Mouse (Mus musculus) hindbrain, embryonic 16.5 days (tissue): ENCODE data around the gene Rps10. TPM values are rescaled to one million over a fixed set of nuclear protein-coding genes. Genes with fewer than 3 reads are reported as not detected.

Experiments
- ATAC-seq: fragments of 200-750 bp; cut with Nextera tagmentation; 2 replicates; pipeline ENCODE4 v1.8.0; 2017; ENCODE audit warnings: moderate TSS enrichment, moderate library complexity
- H3K27ac ChIP-seq: fragments of 300-500 bp; sonication (generic); 2 replicates; pipeline ENCODE4 v1.5.1; 2014; ENCODE audit warnings: low read depth, mild to moderate bottlenecking, control low read depth, low read length, moderate library complexity
- H3K27me3 ChIP-seq: fragments of 300-500 bp; sonication (generic); replicated peaks from 2 replicates; pipeline ENCODE4 v1.6.1; 2014; ENCODE audit warnings: low read length; ENCODE audit not compliant: control insufficient read depth, insufficient read depth
- H3K36me3 ChIP-seq: fragments of 300-500 bp; sonication (generic); 2 replicates; pipeline ENCODE4 v1.6.1; 2014; ENCODE audit warnings: mild to moderate bottlenecking, low read length, moderate library complexity, mixed read lengths; ENCODE audit not compliant: control insufficient read depth, insufficient read depth
- H3K4me1 ChIP-seq: fragments of 300-500 bp; sonication (generic); 2 replicates; pipeline ENCODE4 v1.6.1; 2014; ENCODE audit warnings: low read depth, low read length; ENCODE audit not compliant: control insufficient read depth, insufficient read depth
- H3K4me2 ChIP-seq: fragments of 300-500 bp; sonication (generic); 2 replicates; pipeline ENCODE4 v1.6.1; 2014; ENCODE audit warnings: mild to moderate bottlenecking, low read length, control low read depth, moderate library complexity
- H3K4me3 ChIP-seq: fragments of 300-500 bp; sonication (generic); 2 replicates; pipeline ENCODE4 v1.5.1; 2014; ENCODE audit warnings: mild to moderate bottlenecking, low read length, control low read depth, moderate library complexity
- H3K9ac ChIP-seq: fragments of 300-500 bp; sonication (generic); 2 replicates; pipeline ENCODE4 v1.6.1; 2014; ENCODE audit warnings: low read depth, mild to moderate bottlenecking, control low read depth, low read length, moderate library complexity
- H3K9me3 ChIP-seq: fragments of 300-500 bp; sonication (generic); 2 replicates; pipeline ENCODE4 v1.6.1; 2014; ENCODE audit warnings: mild to moderate bottlenecking, low read length, moderate library complexity; ENCODE audit not compliant: control insufficient read depth
- WGBS: fragments of 180-500 bp; shearing (Covaris S2); extraction: QIAGEN DNeasy Blood & Tissue Kit; methylation state at CpG from one replicate; pipeline ENCODE4 v1.1.7; 2014; 5-methylcytosine and 5-hydroxymethylcytosine counted together
- polyA plus RNA-seq: library from polyadenylated mRNA; unstranded; fragments of >200 nt; fragmentation: Nextera tagmentation; extraction: Ambion mirVana; gene quantifications from 2 replicates; pipeline ENCODE4 v1.2.1, GENCODE M21; 2015

Gene Rps10
- polyA plus RNA-seq, 1 experiment from 2014 or later: 408 TPM

DNA sequence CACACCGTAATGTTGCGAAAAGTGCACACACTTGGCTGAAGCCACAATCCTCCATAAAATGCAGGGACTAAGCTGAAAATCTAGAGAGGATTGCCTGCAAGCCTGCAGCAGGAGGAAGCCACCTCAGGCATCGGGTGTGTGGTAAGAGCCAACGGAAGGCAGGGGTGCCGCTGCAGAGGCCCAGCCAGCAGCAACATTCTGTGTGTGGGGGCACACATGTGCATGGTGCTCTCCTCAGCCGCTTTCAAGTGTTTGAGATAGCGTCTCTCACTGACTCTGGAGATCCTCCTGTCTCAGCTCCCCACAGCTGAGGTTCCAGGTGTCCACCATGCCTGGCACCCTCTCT, 43.9 kb downstream of the Rps10 start:
- Histone ChIP-seq H3K4me3 (no peak overlapping the region), H3K36me3 (peaks cover 25% of the 10 kb centered on the region), H3K9me3 (no peaks in the 10 kb centered on the region), H3K4me1 (peaks cover 2% of the 10 kb centered on the region; the same call in 1 of the 2 replicates), H3K27ac (no peak overlapping the region), H3K27me3 (no peaks in the 10 kb centered on the region), H3K4me2 (no peak overlapping the region), H3K9ac (no peak overlapping the region)
- WGBS: over 99% methylated on average over 7 of the region's 7 CpGs
- no peak for ATAC-seq

DNA sequence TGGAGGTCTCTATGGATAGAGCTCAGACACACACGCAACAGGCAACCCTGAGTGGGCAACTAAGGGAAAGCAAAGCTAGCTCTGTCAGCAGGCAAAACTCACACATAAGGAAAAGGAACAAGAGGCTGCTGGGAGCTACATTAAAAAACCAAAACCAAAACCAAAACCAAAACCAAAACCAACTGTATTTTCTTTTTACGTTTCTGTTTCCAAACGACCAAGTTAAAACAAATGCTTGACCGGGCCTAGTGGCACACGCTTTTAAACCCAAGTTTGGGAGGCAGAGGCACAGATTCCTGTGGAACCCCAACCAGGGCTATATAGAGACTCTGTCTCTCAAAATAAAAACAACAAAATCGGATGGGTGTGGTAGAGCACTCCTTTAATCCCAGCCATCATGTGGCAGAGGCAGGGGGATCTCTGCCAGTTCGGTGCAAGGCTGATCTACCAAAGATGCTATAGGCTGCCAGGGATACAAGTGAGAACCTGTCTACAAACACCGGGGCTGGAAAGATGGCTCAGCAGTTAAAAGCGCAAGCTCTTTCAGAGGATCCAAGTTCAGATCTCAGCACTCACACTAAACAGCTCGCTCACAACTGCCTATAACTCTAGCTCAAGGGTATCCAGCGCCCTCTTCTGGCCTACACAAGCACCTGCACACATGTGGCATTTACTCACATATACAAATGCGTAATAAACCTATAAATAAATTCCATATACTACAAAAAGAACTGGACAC, 44.5 kb downstream of the Rps10 start:
- H3K27me3 ChIP-seq: no peaks in the 10 kb centered on the region
- 88% methylated on average over 12 of the region's 12 CpGs for WGBS
- H3K4me3 ChIP-seq: no peak overlapping the region
- no peak overlapping the region for H3K9ac ChIP-seq
- no peak overlapping the region for H3K27ac ChIP-seq
- peaks cover 4% of the 10 kb centered on the region; the same call in 1 of the 2 replicates for H3K4me1 ChIP-seq
- H3K9me3 ChIP-seq: no peaks in the 10 kb centered on the region
- peaks cover 25% of the 10 kb centered on the region for H3K36me3 ChIP-seq
- H3K4me2 ChIP-seq: no peak overlapping the region
- ATAC-seq: no peak

- Histone ChIP-seq H3K4me1 (peaks cover 6% of the 10 kb centered on the region; the same call in 1 of the 2 replicates), H3K27ac (no peak overlapping the region), H3K9ac (no peak overlapping the region), H3K9me3 (no peaks in the 10 kb centered on the region), H3K4me3 (no peak overlapping the region), H3K27me3 (no peaks in the 10 kb centered on the region), H3K4me2 (no peak overlapping the region), H3K36me3 (peaks cover 12% of the 10 kb centered on the region)
- no peak for ATAC-seq
- 87% methylated on average over 8 of the region's 8 CpGs for WGBS
Measured at GRCm38 (mm10) chr17:27588231-27588630, 48.2 kb downstream of the Rps10 start.

DNA sequence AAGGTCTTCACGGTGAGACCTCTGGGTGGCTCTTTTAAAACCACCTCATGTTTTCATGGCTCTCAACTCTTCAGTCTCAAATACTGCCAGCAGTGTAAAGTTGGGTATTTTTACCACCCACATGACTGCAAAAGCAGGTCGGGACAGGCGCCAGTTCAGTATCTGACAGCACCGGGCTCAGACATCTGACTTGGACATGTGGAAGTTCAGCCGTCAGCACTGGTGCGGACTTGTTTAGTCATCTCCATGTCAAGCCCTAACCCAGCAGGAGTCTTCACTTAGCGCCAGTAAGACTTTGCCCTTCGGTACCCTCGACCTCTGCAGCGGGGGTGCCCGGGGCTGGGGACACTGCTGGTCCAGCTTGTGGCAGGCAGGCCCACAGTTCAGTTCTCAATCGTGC, 49.2 kb downstream of the Rps10 start:
- Histone ChIP-seq H3K4me2 (no peak overlapping the region), H3K27me3 (no peaks in the 10 kb centered on the region), H3K9ac (no peak overlapping the region), H3K27ac (no peak overlapping the region), H3K9me3 (no peaks in the 10 kb centered on the region), H3K36me3 (peaks cover 14% of the 10 kb centered on the region), H3K4me3 (no peak overlapping the region), H3K4me1 (peaks cover 6% of the 10 kb centered on the region; the same call in 1 of the 2 replicates)
- ATAC-seq: no peak
- WGBS: 72% methylated on average over 12 of the region's 12 CpGs

DNA sequence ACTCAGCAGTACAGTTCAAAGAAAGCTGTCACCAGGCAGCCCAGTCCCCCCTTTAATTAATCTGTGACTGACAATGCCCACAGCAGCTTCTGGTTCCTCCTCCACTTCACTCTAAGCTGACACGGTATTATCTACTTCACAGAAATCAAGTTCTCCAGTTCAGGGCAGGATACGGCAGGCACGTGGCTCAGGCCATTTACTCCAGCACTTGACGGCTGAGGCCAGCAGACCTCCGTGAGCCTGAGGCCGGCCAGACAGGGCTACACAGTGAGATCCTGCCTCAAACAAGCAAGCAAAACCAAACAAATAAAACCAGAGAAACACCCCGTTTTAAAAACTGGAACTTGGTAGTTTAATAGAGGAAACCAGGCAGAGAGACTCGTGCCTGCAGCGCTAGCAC, 49.8 kb downstream of the Rps10 start:
- no peak overlapping the region for H3K9ac ChIP-seq
- H3K27ac ChIP-seq: peak overlapping the region; percentile 42
- H3K9me3 ChIP-seq: no peaks in the 10 kb centered on the region
- H3K36me3 ChIP-seq: peaks cover 17% of the 10 kb centered on the region
- no peaks in the 10 kb centered on the region for H3K27me3 ChIP-seq
- WGBS: 69% methylated on average over 9 of the region's 9 CpGs
- no peak for ATAC-seq
- no peak overlapping the region for H3K4me2 ChIP-seq
- no peak overlapping the region for H3K4me3 ChIP-seq
- H3K4me1 ChIP-seq: peaks cover 6% of the 10 kb centered on the region; the same call in 1 of the 2 replicates

DNA sequence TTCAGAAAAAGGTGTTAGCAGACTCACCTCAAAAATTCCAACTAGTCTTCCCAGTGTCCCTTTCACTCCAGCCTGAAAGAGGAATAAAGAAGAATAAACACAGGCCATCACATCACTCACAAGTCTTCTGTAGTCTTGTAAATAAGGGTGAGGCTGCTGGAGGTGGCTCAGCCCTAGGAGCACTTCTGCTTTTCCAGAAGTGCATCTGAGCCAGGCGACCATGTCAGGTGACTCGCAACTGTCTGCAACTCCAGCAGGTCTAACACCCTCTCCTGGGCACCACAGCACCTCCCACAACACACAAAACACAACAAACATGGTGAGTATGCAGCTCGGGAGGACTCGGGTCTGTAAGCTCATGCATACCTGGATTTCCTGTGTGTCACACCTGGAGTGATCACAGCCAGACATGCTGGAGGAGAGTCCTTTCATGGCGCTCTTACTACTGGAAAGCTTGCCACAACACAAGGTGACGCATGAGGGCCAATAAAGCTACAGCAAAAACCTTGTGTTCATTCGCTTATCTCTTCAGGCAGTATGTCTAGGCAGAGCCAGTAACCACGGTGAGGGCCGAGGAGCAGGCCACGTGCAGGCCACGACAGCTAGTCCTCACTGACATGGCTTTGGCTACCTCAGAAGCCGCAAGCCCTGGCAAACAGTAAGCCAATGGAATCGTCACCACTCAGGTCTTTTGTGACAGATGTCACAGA, 53.1 kb downstream of the Rps10 start:
- WGBS: 89% methylated on average over 13 of the region's 13 CpGs
- Histone ChIP-seq H3K4me3 (no peak overlapping the region), H3K4me2 (no peak overlapping the region), H3K36me3 (peaks cover 34% of the 10 kb centered on the region), H3K9ac (no peak overlapping the region), H3K27ac (no peak overlapping the region), H3K27me3 (no peaks in the 10 kb centered on the region), H3K4me1 (peaks cover 6% of the 10 kb centered on the region; the same call in 1 of the 2 replicates), H3K9me3 (no peaks in the 10 kb centered on the region)
- ATAC-seq: no peak

Other genes with a start within 250 kb of the Rps10 start
- 9.3 and 10.0 TPM in 2 replicates for gene Grm4, start 115.3 kb downstream of the Rps10 start, polyA plus RNA-seq
- gene Hmga1, start 80.2 kb downstream of the Rps10 start, polyA plus RNA-seq: 144 and 155 TPM in 2 replicates
- 77.2 and 83.3 TPM in 2 replicates for gene AI413582, start 70.9 kb downstream of the Rps10 start, polyA plus RNA-seq
- gene Nudt3, start 13.2 kb downstream of the Rps10 start, polyA plus RNA-seq: 253 and 269 TPM in 2 replicates
- not detected in 2 replicates for gene RPS10-NUDT3, start 1.4 kb downstream of the Rps10 start, polyA plus RNA-seq
- gene Pacsin1, start 18.8 kb upstream of the Rps10 start, polyA plus RNA-seq: 67.0 and 77.9 TPM in 2 replicates
- gene Spdef, start 92.3 kb upstream of the Rps10 start, polyA plus RNA-seq: 0.60 and 1.6 TPM in 2 replicates
- gene D17Wsu92e, start 184.0 kb upstream of the Rps10 start, polyA plus RNA-seq: 9.9 and 10.3 TPM in 2 replicates
- 198 and 207 TPM in 2 replicates for gene Snrpc, start 201.5 kb upstream of the Rps10 start, polyA plus RNA-seq
- gene Uhrf1bp1, start 219.8 kb upstream of the Rps10 start, polyA plus RNA-seq: 5.3 and 6.3 TPM in 2 replicates